Mouse (Mus musculus) adrenal gland, postnatal 10 days (tissue): ENCODE measurements at regions not wholly inside any gene's neighbourhood (a gene's known extent, or its start where the extent isn't known, plus 50 kb on each side); places are given as distances from the start of the nearest gene placed in this dataset.

Source experiments
- DNase-seq: peaks from one replicate; pipeline ENCODE4 v3.0.0; 2021; ENCODE audit warnings: mixed read lengths

- DNase-seq, result no peak
Observed at GRCm38 (mm10) chr8:116837991-116838390, 83.3 kb downstream of the Cmc2 start.

GRCm38 (mm10) chr8:116832181-116832580, 89.1 kb downstream of the Cmc2 start:
- peak; percentile 73 for DNase-seq

GRCm38 (mm10) chr8:116829631-116830030, 91.6 kb downstream of the Cmc2 start:
- DNase-seq, result no peak

- no peak for DNase-seq
Observed at GRCm38 (mm10) chr8:116828220-116828619, 93.0 kb downstream of the Cmc2 start.

GRCm38 (mm10) chr8:116827141-116827540, 94.1 kb downstream of the Cmc2 start:
- DNase-seq, result no peak

GRCm38 (mm10) chr8:116814118-116814851, 81.5 kb upstream of the Cdyl2 start:
- peak; percentile 84 for DNase-seq

GRCm38 (mm10) chr8:116801313-116801712, 68.5 kb upstream of the Cdyl2 start:
- no peak for DNase-seq

GRCm38 (mm10) chr8:116800636-116801035, 67.8 kb upstream of the Cdyl2 start:
- DNase-seq, result no peak

- no peak for DNase-seq
Observed at GRCm38 (mm10) chr8:116798981-116799380, 66.2 kb upstream of the Cdyl2 start.

- no peak for DNase-seq
Observed at GRCm38 (mm10) chr8:116795713-116796112, 62.9 kb upstream of the Cdyl2 start.

- DNase-seq, result peak; percentile 7
Observed at GRCm38 (mm10) chr8:116793107-116793506, 60.3 kb upstream of the Cdyl2 start.

- DNase-seq, result no peak
Observed at GRCm38 (mm10) chr8:116790294-116790693, 57.5 kb upstream of the Cdyl2 start.
